Mouse (Mus musculus): ENCODE data around the gene Arid5b. TPM values are rescaled to one million over a fixed set of nuclear protein-coding genes. Genes with fewer than 3 reads are reported as not detected.

Gene Arid5b
- 12.6 and 15.2 TPM in 2 replicates for polyA plus RNA-seq (2015; fragmentation: Nextera tagmentation; extraction: Ambion mirVana)

DNA sequence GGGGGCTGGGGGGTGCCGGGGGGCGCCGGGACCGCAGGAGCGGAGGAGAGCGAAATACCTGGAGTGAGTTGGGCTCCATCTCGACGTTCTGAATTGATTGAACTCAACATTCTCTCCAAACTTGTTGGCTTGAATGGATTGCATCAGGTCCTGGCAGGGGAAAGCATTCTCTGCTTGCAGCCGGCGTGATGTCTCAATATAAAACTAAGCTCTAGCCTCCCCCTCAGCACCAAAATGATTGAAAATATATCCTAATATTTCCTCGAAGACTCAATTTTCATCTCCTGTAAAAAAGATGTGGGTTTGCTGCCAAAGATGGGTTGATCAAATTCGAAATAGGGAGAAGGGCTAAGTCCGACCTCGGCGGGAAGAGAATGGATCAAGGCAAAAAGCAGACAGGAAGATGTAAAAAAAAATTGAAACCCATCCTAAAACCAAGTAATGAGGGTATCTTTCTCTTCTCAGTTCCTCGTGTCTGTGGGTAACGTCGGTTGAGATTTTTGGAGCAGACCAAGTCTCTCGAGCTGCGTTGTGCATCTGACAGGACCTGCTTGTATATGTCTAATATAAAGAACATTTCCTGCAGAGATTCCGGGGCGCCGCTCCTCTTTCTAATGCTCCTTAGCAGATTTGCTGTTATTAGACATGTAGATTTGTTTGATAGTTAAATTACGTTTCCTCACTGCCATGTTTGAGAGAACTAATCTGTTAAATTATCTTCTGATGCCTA, at the start of gene Arid5b:
Arid5b (minus strand) TSS at position 109 of the 730 bp plus-strand sequence.
- Histone ChIP-seq H3K27me3 (no peaks in the 10 kb centered on the region), H3K4me3 (peak within 1 kb of the TSS; percentile 66), H3K27ac (peak within 1 kb of the TSS; percentile 57), H3K9ac (peak within 1 kb of the TSS; percentile 71), H3K4me2 (peak within 1 kb of the TSS; percentile 96), H3K4me1 (peaks cover 62% of the 10 kb centered on the region), H3K9me3 (replicated peaks) (no peaks in the 10 kb centered on the region), H3K36me3 (ENCODE audit: poor library complexity, severe bottlenecking) (no peaks in the 10 kb centered on the region)
- under 1% methylated on average over 24 of the region's 24 CpGs for WGBS
- ATAC-seq, result no peak

DNA sequence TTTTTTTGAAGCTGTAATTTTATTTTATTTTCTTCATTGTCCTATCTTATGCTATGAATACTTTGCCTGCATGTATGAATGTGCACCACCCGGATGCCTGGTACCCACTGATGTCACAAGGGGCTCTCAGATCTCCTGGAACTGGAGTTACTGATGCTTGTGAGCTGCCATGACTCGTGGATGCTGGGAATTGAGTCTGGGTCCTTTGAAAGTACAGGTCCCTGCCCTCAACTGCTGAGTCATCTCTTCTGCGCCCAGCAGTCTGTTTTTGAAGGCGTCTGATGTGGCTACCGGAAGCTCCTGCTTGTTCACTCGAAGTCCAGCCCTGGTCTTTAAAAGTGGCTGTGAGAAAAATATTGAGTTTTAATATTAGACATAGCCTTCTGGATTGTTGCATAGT, 46.8 kb upstream of the Arid5b start:
- Histone ChIP-seq H3K9me3 (replicated peaks) (no peaks in the 10 kb centered on the region), H3K36me3 (ENCODE audit: poor library complexity, severe bottlenecking) (no peaks in the 10 kb centered on the region), H3K27ac (no peak overlapping the region), H3K4me1 (no peaks in the 10 kb centered on the region), H3K4me2 (no peak overlapping the region), H3K27me3 (no peaks in the 10 kb centered on the region), H3K4me3 (no peak overlapping the region), H3K9ac (no peak overlapping the region)
- 89% methylated on average over 6 of the region's 6 CpGs for WGBS
- no peak for ATAC-seq

DNA sequence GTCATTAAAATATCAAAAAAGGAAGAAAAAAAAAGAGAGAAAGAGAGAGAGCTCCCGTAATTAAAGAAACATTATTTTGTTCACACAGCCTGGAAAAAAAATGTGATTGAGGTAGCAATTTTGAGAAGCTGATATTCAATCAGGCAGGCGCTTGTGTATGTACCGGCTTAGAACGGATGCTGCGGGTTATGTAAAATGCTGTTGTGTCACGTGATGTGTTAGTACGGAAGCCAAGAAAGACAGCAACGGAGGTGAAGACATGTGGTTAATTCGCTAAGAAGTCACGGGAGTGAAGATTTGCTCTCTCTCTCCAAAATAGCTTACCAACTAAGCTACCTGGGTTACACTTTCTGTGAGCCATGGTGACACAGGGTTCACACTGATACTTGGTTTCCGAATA, 45.5 kb upstream of the Arid5b start:
- H3K9ac ChIP-seq, result no peak overlapping the region
- H3K9me3 ChIP-seq (replicated peaks), result no peaks in the 10 kb centered on the region
- H3K27me3 ChIP-seq, result no peaks in the 10 kb centered on the region
- H3K36me3 ChIP-seq (ENCODE audit: poor library complexity, severe bottlenecking), result no peaks in the 10 kb centered on the region
- H3K4me1 ChIP-seq, result no peaks in the 10 kb centered on the region
- H3K4me2 ChIP-seq, result no peak overlapping the region
- WGBS, result 84% methylated on average over 11 of the region's 11 CpGs
- no peak for ATAC-seq
- H3K4me3 ChIP-seq, result no peak overlapping the region
- no peak overlapping the region for H3K27ac ChIP-seq

DNA sequence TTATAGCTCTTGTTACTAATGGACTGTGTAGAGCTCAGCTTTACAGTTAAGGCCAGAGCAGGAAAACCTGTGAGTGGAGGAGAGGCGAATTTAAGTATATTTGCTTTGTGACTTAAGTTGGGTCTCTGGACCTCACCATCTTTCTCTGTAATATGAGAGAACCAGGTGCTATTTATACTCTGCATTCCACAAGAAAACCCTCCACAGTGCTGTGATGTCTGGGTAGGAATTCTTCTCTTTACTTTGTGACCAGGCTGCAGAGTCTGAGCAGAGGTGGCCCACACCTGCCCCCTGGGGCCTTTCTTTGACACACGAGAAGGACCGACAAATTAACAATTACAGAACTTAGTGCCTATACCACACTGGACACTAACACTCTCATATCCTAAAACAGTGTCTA, 44.6 kb upstream of the Arid5b start:
- Histone ChIP-seq H3K27ac (no peak overlapping the region), H3K36me3 (ENCODE audit: poor library complexity, severe bottlenecking) (no peaks in the 10 kb centered on the region), H3K9ac (no peak overlapping the region), H3K4me1 (no peaks in the 10 kb centered on the region), H3K4me3 (no peak overlapping the region), H3K4me2 (no peak overlapping the region), H3K27me3 (no peaks in the 10 kb centered on the region), H3K9me3 (replicated peaks) (no peaks in the 10 kb centered on the region)
- no peak for ATAC-seq
- WGBS, result 99% methylated on average over 3 of the region's 3 CpGs

DNA sequence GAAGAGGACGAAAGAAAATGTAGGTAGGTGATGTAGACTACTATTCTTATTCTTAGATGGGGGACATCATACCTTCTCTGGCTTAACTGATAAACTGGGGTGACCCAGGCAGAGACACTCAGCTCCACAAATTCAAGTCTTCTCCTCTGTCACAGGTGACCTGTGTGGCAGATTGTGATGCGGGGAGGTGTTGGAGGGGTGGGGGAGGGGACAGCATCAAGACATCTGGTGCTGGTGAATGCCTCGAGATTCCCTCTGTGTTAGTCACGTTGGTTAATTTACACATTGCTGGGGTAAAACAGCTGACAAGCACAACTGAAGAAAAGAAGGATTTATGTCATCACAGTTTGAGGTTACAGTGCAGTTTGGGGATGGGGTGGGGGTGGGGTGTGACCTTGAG, 42.4 kb upstream of the Arid5b start:
- no peak overlapping the region for H3K9ac ChIP-seq
- H3K4me3 ChIP-seq, result no peak overlapping the region
- H3K4me2 ChIP-seq, result no peak overlapping the region
- WGBS, result 85% methylated on average over 4 of the region's 4 CpGs
- no peak overlapping the region for H3K27ac ChIP-seq
- no peaks in the 10 kb centered on the region for H3K27me3 ChIP-seq
- no peaks in the 10 kb centered on the region for H3K9me3 ChIP-seq (replicated peaks)
- no peak for ATAC-seq
- H3K36me3 ChIP-seq (ENCODE audit: poor library complexity, severe bottlenecking), result no peaks in the 10 kb centered on the region
- H3K4me1 ChIP-seq, result no peaks in the 10 kb centered on the region

DNA sequence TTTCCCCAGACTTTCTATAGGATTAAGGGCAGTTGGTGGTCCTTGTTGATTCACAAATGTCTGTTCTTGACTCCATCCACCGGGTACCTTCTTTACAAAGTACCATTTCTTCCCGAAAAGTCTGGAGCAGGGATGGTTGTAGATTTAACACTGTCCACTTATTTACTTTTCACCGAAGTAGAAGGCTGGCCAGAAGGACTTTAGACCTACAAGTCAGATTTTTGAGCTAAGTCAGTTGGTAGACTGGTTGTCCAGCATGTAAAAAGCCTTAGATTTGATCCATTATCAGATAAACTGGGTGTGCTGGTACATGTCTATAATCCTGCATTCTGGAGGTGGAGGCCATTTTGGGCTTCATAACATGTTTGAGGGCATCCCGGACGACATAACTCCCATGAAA, 42.0 kb upstream of the Arid5b start:
- no peaks in the 10 kb centered on the region for H3K27me3 ChIP-seq
- no peaks in the 10 kb centered on the region for H3K4me1 ChIP-seq
- no peak overlapping the region for H3K9ac ChIP-seq
- no peaks in the 10 kb centered on the region for H3K36me3 ChIP-seq (ENCODE audit: poor library complexity, severe bottlenecking)
- no peak overlapping the region for H3K27ac ChIP-seq
- H3K9me3 ChIP-seq (replicated peaks), result no peaks in the 10 kb centered on the region
- no peak overlapping the region for H3K4me2 ChIP-seq
- 95% methylated on average over 5 of the region's 5 CpGs for WGBS
- ATAC-seq, result no peak
- H3K4me3 ChIP-seq, result no peak overlapping the region

DNA sequence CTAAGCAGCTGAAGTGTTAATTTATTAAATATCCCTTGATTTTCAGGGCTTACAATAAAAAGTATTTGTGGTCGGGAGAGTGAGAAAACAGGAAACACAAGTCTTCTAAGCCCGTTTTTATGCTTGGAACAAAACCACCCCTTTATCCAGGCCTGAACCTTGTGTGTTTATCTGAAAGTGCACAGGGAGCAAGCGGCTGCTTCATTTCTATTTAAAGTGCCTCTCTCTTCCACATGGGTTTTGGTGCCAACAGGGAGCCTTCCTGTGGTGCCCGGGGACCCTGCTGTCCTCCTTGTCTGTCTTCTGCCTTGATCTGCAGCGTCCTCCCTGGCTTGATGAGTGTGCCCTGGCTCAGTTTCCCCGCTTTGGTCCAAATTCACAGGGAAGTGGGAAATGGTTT, 40.9 kb upstream of the Arid5b start:
- H3K4me1 ChIP-seq, result no peaks in the 10 kb centered on the region
- no peak overlapping the region for H3K4me2 ChIP-seq
- no peaks in the 10 kb centered on the region for H3K9me3 ChIP-seq (replicated peaks)
- no peak overlapping the region for H3K4me3 ChIP-seq
- no peaks in the 10 kb centered on the region for H3K27me3 ChIP-seq
- no peaks in the 10 kb centered on the region for H3K36me3 ChIP-seq (ENCODE audit: poor library complexity, severe bottlenecking)
- no peak overlapping the region for H3K27ac ChIP-seq
- no peak for ATAC-seq
- WGBS, result 67% methylated on average over 6 of the region's 6 CpGs
- no peak overlapping the region for H3K9ac ChIP-seq

DNA sequence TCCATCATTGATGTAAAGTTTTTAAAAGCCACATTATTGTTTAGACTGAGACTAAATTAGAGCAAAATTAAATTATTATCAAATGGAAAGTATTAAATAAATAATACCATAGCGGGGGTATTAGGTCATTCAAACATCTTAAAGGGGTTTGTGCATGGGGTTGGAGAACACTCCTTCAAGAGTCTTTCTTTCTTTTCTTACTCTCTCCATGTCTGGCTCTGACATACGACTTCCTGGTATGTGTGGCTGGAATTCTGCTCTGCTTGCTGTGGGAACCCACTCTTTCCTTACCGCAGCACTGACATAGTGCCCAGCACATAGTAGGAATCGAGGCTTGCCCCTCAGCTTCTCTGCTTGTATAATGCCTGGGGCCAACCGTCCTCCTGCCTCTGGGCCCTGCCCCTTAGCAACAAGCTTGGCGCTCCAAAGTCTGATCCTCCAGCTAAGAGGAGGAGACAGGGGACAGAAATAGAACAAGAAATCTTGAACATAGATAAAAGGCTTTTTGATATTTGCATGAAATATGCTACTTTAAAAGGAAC, 40.0 kb upstream of the Arid5b start:
- Histone ChIP-seq H3K36me3 (ENCODE audit: poor library complexity, severe bottlenecking) (no peaks in the 10 kb centered on the region), H3K9ac (no peak overlapping the region), H3K4me3 (no peak overlapping the region), H3K4me1 (no peaks in the 10 kb centered on the region), H3K9me3 (replicated peaks) (no peaks in the 10 kb centered on the region), H3K4me2 (no peak overlapping the region), H3K27ac (no peak overlapping the region), H3K27me3 (no peaks in the 10 kb centered on the region)
- WGBS, result 73% methylated on average over 6 of the region's 6 CpGs
- ATAC-seq, result no peak

DNA sequence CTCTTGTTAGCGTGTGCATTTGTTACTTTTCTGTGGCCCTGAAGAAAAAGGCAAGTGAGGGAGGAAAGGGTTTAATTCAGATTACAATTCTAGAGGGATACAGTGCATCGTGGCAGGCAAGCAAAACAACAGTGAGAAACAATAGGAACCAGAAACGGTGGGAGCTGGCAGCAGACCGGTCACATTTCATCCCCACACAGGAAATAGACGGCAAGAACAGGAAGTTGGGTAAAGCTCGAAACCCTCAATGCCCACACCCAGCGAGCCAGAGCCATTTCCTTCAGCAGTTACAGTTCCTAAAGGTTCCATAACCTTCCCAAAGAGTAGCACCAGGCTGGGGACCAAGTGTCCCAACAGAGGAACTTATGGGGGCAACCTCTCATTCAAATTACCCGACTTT, 34.2 kb upstream of the Arid5b start:
- no peak overlapping the region for H3K4me3 ChIP-seq
- H3K4me2 ChIP-seq, result no peak overlapping the region
- 90% methylated on average over 8 of the region's 8 CpGs for WGBS
- ATAC-seq, result no peak
- H3K36me3 ChIP-seq (ENCODE audit: poor library complexity, severe bottlenecking), result no peaks in the 10 kb centered on the region
- no peak overlapping the region for H3K9ac ChIP-seq
- no peak overlapping the region for H3K27ac ChIP-seq
- H3K9me3 ChIP-seq (replicated peaks), result no peaks in the 10 kb centered on the region
- H3K27me3 ChIP-seq, result no peaks in the 10 kb centered on the region
- no peaks in the 10 kb centered on the region for H3K4me1 ChIP-seq

DNA sequence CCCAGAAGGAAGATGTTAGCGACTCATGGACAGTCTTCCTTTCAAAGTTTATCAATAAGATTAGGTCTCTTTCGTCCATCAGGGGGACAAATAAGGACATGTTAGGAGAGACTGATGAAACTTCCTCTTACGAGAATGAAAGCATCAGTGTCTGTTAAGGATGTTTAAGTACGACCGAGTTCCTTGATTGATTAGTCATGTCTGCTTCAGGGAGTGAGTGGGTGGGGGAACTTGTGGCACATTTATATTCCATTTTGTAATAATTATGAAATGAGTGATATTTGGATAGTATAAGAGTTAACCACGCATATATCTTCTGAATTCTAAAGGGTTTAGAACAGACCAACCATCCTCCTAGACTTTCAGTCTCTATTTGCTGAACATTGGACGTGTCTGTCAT, 22.5 kb upstream of the Arid5b start:
- Histone ChIP-seq H3K4me2 (no peak overlapping the region), H3K36me3 (ENCODE audit: poor library complexity, severe bottlenecking) (no peaks in the 10 kb centered on the region), H3K4me1 (no peaks in the 10 kb centered on the region), H3K9me3 (replicated peaks) (no peaks in the 10 kb centered on the region), H3K9ac (no peak overlapping the region), H3K4me3 (no peak overlapping the region), H3K27ac (no peak overlapping the region), H3K27me3 (no peaks in the 10 kb centered on the region)
- WGBS, result 88% methylated on average over 7 of the region's 7 CpGs
- no peak for ATAC-seq

DNA sequence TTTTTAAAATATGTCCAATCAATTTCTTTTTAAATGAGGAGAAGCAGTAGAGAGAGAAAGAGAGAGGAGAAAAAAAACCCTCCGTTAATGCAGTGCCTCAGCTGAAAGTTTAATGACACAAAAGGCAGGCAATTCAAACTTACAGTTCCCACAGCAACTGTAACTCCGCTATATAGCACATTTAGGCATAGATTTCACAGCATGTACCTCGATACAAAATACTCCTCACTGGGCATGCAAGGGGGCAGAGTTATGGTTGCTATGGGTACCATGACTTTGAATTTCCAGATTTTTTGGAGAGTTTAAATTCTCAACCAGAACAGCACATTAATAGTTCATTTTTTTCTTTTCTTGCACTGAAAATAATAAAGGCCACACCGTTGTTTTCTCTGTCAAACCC, 10.9 kb upstream of the Arid5b start:
- 76% methylated on average over 4 of the region's 4 CpGs for WGBS
- H3K36me3 ChIP-seq (ENCODE audit: poor library complexity, severe bottlenecking), result no peaks in the 10 kb centered on the region

DNA sequence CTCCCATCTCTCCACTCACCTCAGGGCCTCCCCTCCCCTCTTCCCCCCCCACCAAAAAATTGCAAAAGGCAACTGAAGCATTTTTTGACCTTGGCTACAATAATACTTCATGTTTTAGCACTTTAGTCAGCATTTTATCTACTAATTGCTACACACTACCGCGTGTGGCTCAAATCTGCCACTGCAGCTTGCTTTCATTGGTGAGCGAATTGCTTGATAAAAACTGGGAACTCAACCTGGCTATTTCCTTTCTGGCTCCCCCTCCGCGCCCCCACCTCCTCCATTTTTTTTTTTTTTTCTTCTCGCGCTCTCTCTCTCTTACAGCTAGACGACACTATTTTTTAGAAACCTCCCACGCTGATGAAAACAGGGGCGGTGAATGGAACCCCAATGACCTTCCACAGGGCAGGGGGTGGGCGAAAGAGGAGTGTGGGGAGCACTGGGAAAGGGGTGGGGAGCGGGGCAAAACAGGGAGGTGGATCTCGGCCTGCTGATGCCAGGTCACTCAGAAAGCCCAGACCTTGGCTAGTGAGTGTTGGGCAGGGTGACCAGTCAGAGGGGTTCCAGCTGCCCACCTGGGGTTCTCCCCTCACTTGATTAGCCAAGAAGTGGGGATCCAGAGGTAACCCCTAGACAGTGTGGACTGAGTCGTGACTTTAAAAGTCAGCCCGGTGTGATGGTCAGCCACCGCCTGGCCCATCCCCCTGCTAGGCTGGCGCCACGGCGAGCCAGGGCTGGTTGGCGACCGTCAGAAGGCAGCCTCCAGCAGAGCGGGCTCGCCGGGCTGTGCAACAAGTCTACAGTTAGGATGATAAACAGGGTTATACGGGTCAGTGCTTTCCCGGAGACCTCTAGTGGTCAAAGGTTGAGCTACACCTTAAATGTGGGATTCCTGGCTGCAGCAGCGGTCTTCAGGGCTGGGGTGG, 4.2 kb upstream of the Arid5b start:
- peak overlapping the region; percentile 64 for H3K4me2 ChIP-seq
- no peaks in the 10 kb centered on the region for H3K27me3 ChIP-seq
- H3K9ac ChIP-seq, result peak overlapping the region; percentile 50
- WGBS, result 1% methylated on average over 27 of the region's 27 CpGs
- H3K9me3 ChIP-seq (replicated peaks), result no peaks in the 10 kb centered on the region
- H3K36me3 ChIP-seq (ENCODE audit: poor library complexity, severe bottlenecking), result no peaks in the 10 kb centered on the region
- peak; percentile 72 for ATAC-seq
- no peak overlapping the region for H3K27ac ChIP-seq
- peaks cover 42% of the 10 kb centered on the region for H3K4me1 ChIP-seq
- peak overlapping the region; percentile 35 for H3K4me3 ChIP-seq

More for the DNA sequence above, 10.9 kb upstream of the Arid5b start:
- Histone ChIP-seq H3K4me3 (no peak overlapping the region), H3K9me3 (replicated peaks) (peaks cover 13% of the 10 kb centered on the region), H3K27ac (no peak overlapping the region), H3K4me1 (no peaks in the 10 kb centered on the region), H3K9ac (no peak overlapping the region), H3K27me3 (no peaks in the 10 kb centered on the region), H3K4me2 (no peak overlapping the region)
- ATAC-seq, result no peak
